Mouse (Mus musculus): ENCODE results near the gene Gm5089. TPM values are rescaled to one million over a fixed set of nuclear protein-coding genes. Genes with fewer than 3 reads are reported as not detected.
A peak's percentile ranks its signal among the peaks of the same experiment; 100 is the strongest.

The Gm5089 gene
- polyA plus RNA-seq (2015; fragmentation: Nextera tagmentation; extraction: Ambion mirVana) = 0.46 and 0.62 TPM in 2 replicates

DNA sequence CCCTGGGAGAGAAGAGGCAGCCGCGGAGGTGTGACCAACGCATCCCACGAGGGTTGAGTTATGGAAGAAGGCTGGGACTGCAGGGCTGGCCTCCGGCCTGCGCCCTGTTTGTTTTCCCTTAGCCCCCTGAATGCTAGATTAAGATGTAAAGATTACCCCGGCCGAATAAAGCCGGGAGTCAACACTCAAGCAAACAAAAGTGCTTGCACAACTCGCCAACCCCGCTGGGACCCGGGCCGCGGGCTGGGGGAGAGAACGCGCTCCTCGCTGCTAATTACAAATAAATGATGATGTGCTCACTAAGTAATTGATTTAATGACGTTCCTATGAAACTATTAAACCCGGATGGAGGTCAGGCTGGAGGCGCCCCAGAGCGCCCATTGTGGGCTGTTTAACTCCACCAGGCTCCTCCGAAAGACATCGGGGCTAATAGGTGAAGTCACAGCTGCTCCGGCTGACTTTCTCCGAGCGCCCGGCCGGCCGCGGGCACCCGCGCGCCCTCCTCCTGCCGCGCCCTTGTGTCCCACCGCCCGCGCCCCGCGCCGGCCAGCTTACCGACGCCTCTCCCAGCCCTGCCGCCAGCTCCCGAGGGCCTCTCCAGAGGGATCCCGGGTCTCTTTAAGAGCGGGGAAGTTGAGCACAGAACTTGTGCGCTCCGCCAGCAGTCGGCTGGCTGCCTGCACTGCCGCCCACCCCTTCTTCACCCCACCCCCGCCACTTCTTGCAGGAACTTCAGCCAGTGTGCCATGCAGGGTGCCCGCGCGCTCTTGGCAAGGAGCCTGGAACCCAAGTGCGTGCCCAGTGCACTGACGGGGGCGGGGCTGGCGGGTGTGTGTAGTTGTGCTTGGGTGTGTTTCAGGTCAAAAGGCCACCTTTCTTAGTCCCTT lies at the start of gene Gm5089:
Gene Gm5089, minus strand, starts transcription at position 620 of the 887 bp plus-strand sequence.
- under 1% methylated on average over 59 of the region's 59 CpGs for WGBS
- H3K27ac ChIP-seq (replicated peaks) = peak within 1 kb of the TSS; percentile 78
- peak within 1 kb of the TSS; percentile 69 for H3K4me2 ChIP-seq
- H3K27me3 ChIP-seq = peaks cover 98% of the 10 kb centered on the region
- no peaks in the 10 kb centered on the region for H3K36me3 ChIP-seq
- peak; percentile 41 for ATAC-seq (ENCODE audit: low read depth)
- peak within 1 kb of the TSS; percentile 64 for H3K9ac ChIP-seq
- H3K4me3 ChIP-seq = peak within 1 kb of the TSS; percentile 41
- peaks cover 47% of the 10 kb centered on the region for H3K4me1 ChIP-seq (replicated peaks)
- no peaks in the 10 kb centered on the region for H3K9me3 ChIP-seq

GRCm38 (mm10) chr14:122492015-122492414 lies 41.1 kb upstream of the Gm5089 start:
- no peak for ATAC-seq (ENCODE audit: low read depth)
- Histone ChIP-seq H3K4me3 (no peak overlapping the region), H3K36me3 (no peaks in the 10 kb centered on the region), H3K9me3 (peaks cover 8% of the 10 kb centered on the region; the same call in 1 of the 2 replicates), H3K27me3 (peaks cover 50% of the 10 kb centered on the region), H3K9ac (no peak overlapping the region), H3K4me1 (replicated peaks) (peaks cover 7% of the 10 kb centered on the region), H3K4me2 (no peak overlapping the region), H3K27ac (replicated peaks) (no peak overlapping the region)
- WGBS = 69% methylated on average over 1 of the region's 1 CpGs

GRCm38 (mm10) chr14:122491521-122491920 lies 40.6 kb upstream of the Gm5089 start:
- no peak overlapping the region for H3K4me2 ChIP-seq
- no peak overlapping the region for H3K4me3 ChIP-seq
- 70% methylated on average over 6 of the region's 6 CpGs for WGBS
- H3K4me1 ChIP-seq (replicated peaks) = peaks cover 7% of the 10 kb centered on the region
- no peaks in the 10 kb centered on the region for H3K36me3 ChIP-seq
- peaks cover 8% of the 10 kb centered on the region; the same call in 1 of the 2 replicates for H3K9me3 ChIP-seq
- H3K27ac ChIP-seq (replicated peaks) = peak overlapping the region; percentile 74; the same call in 1 of the 2 replicates
- H3K9ac ChIP-seq = no peak overlapping the region
- no peak for ATAC-seq (ENCODE audit: low read depth)
- H3K27me3 ChIP-seq = peaks cover 55% of the 10 kb centered on the region

DNA sequence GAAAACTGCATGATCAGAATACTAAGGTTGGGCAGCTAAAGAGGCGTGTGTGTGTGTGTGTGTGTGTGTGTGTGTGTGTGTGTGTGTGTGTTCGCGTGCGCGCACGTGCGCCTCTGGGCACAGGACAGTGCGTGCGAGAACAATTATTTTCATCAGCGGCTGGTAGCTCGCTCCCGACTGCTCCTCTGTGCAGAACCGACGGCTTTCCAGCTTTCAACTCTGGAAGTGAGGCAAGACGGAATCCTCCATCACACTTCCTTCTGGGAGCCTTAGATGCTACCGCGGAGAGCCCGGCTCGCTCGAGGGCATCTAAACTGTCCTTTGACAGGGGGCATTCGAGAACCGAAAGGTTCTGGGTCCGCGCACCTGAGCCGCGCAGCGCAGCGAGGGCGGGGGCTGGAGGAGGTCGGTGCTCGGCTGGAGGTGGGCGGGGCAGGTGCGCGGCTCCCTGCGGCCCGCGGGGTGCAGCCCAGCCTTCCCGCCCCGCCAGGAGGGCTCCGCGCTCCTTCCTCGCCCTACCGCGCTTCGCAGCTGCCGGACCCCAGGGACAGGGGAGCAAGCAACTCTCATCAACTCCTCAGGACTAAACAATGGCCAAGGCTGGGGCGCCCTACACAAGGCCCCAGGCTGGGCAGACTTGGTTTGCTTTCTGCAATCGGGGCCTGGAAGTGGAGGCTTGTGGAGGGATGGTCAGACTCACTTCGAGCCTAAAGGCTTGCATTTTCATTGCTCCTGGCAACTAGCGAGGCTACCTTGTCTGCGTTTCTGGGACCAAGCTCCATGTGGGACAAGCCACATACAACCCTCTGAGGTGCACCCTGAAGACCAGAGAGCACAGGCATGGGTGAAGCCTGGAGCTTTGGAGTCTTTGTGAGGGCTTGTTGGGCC lies 39.8 kb upstream of the Gm5089 start, which contains the start of gene Gm10837:
Gene Gm10837, plus strand, starts transcription at position 146 of the 888 bp plus-strand sequence.
- no peaks in the 10 kb centered on the region for H3K36me3 ChIP-seq
- peak within 1 kb of the TSS; percentile 74 for H3K27ac ChIP-seq (replicated peaks)
- peaks cover 7% of the 10 kb centered on the region for H3K4me1 ChIP-seq (replicated peaks)
- H3K4me2 ChIP-seq = peak within 1 kb of the TSS; percentile 51
- H3K27me3 ChIP-seq = peaks cover 63% of the 10 kb centered on the region
- peak within 1 kb of the TSS; percentile 34 for H3K4me3 ChIP-seq
- H3K9me3 ChIP-seq = peaks cover 8% of the 10 kb centered on the region; the same call in 1 of the 2 replicates
- ATAC-seq (ENCODE audit: low read depth) = peak; percentile 83
- peak within 1 kb of the TSS; percentile 60 for H3K9ac ChIP-seq
- WGBS = 1% methylated on average over 44 of the region's 51 CpGs

- WGBS = 3% methylated on average over 12 of the region's 12 CpGs
- peak overlapping the region; percentile 38 for H3K27ac ChIP-seq (replicated peaks)
- no peak overlapping the region; the same call in 1 of the 2 replicates for H3K9ac ChIP-seq
- peaks cover 8% of the 10 kb centered on the region; the same call in 1 of the 2 replicates for H3K9me3 ChIP-seq
- peak overlapping the region; percentile 34; the same call in 1 of the 2 replicates for H3K4me3 ChIP-seq
- peak; percentile 51; the same call in 1 of the 2 replicates for ATAC-seq (ENCODE audit: low read depth)
- H3K27me3 ChIP-seq = peaks cover 71% of the 10 kb centered on the region
- H3K4me2 ChIP-seq = peak overlapping the region; percentile 51
- no peaks in the 10 kb centered on the region for H3K36me3 ChIP-seq
- H3K4me1 ChIP-seq (replicated peaks) = peaks cover 12% of the 10 kb centered on the region
Observed at GRCm38 (mm10) chr14:122489686-122490414, 38.9 kb upstream of the Gm5089 start.

GRCm38 (mm10) chr14:122489041-122489440 lies 38.1 kb upstream of the Gm5089 start:
- peaks cover 79% of the 10 kb centered on the region for H3K27me3 ChIP-seq
- 2% methylated on average over 5 of the region's 5 CpGs for WGBS

DNA sequence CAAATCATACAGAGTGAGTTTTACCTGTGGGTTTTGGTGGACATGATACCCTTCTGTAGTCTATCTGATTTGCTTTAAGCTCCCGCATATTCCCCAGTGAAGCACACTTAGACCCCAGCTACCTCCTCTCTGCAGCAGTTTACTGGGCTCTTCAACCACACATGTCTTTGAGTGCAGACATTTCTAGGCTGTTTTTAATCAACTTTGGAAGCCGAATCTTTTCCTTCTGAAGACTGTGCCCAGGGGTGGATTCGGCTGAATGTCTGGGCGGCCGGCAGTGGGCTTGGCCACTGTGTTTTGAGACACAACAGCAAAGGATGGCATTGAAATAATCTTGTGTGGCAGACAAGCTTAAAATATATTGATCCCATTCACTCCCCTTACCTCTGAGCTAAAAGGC lies 36.5 kb upstream of the Gm5089 start:
- Histone ChIP-seq H3K4me3 (no peak overlapping the region), H3K27me3 (peaks cover 84% of the 10 kb centered on the region), H3K36me3 (no peaks in the 10 kb centered on the region), H3K4me1 (replicated peaks) (peaks cover 23% of the 10 kb centered on the region), H3K9me3 (no peaks in the 10 kb centered on the region), H3K27ac (replicated peaks) (0 out of 2 replicates have a peak overlapping the region, but pooled peaks have one; percentile 38), H3K4me2 (peak overlapping the region; percentile 14; the same call in 1 of the 2 replicates), H3K9ac (no peak overlapping the region)
- no peak for ATAC-seq (ENCODE audit: low read depth)
- WGBS = 5% methylated on average over 5 of the region's 5 CpGs

More at GRCm38 (mm10) chr14:122489041-122489440, 38.1 kb upstream of the Gm5089 start:
- peaks cover 4% of the 10 kb centered on the region; the same call in 1 of the 2 replicates for H3K9me3 ChIP-seq
- no peaks in the 10 kb centered on the region for H3K36me3 ChIP-seq
- H3K4me2 ChIP-seq = peak overlapping the region; percentile 51
- H3K4me1 ChIP-seq (replicated peaks) = peaks cover 16% of the 10 kb centered on the region
- H3K9ac ChIP-seq = no peak overlapping the region
- 0 out of 2 replicates have a peak overlapping the region, but pooled peaks have one; percentile 6 for H3K27ac ChIP-seq (replicated peaks)
- no peak overlapping the region for H3K4me3 ChIP-seq
- no peak for ATAC-seq (ENCODE audit: low read depth)

- WGBS = 8% methylated on average over 1 of the region's 1 CpGs
Observed at GRCm38 (mm10) chr14:122486611-122487010, 35.7 kb upstream of the Gm5089 start.

DNA sequence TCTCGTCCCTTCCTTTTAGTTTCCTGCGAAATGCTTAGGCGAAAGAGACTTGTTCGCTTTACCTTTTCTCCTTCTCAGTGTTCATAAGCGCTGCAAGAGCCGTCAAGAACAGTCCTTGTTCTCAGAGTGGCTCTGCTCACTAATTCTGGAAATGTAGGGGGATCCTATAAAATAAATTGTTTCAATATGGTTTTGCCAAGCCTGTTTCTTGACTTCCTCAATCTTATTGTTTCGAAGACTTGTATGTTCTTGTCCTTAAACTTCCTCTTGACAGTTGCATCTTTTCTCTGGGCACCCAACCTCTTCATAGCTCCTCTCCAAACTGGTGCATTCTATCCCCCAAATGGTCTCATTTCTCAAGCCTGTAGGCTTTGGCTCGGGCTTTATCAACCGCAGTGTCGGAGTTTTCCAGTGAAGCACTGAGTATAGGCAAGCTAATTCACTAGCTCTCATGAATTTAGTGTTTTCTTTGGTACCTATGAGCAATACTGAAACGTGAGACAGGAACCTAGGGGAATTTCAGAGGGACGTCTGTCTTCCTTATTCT lies 34.8 kb upstream of the Gm5089 start:
- WGBS = 5% methylated on average over 12 of the region's 12 CpGs
- H3K9me3 ChIP-seq = no peaks in the 10 kb centered on the region
- H3K27me3 ChIP-seq = peaks cover 89% of the 10 kb centered on the region
- peaks cover 24% of the 10 kb centered on the region for H3K4me1 ChIP-seq (replicated peaks)
- peak overlapping the region; percentile 67 for H3K27ac ChIP-seq (replicated peaks)
- H3K4me2 ChIP-seq = peak overlapping the region; percentile 62
- H3K36me3 ChIP-seq = no peaks in the 10 kb centered on the region
- H3K9ac ChIP-seq = peak overlapping the region; percentile 34
- ATAC-seq (ENCODE audit: low read depth) = no peak
- H3K4me3 ChIP-seq = no peak overlapping the region; the same call in 1 of the 2 replicates

More at GRCm38 (mm10) chr14:122486611-122487010, 35.7 kb upstream of the Gm5089 start:
- H3K4me2 ChIP-seq = no peak overlapping the region
- H3K27me3 ChIP-seq = peaks cover 89% of the 10 kb centered on the region
- ATAC-seq (ENCODE audit: low read depth) = no peak
- H3K9me3 ChIP-seq = no peaks in the 10 kb centered on the region
- H3K4me3 ChIP-seq = no peak overlapping the region
- no peaks in the 10 kb centered on the region for H3K36me3 ChIP-seq
- no peak overlapping the region for H3K9ac ChIP-seq
- H3K27ac ChIP-seq (replicated peaks) = no peak overlapping the region
- peaks cover 27% of the 10 kb centered on the region for H3K4me1 ChIP-seq (replicated peaks)

- Histone ChIP-seq H3K9me3 (no peaks in the 10 kb centered on the region), H3K9ac (peak overlapping the region; percentile 34), H3K27ac (replicated peaks) (peak overlapping the region; percentile 67), H3K4me3 (no peak overlapping the region), H3K36me3 (no peaks in the 10 kb centered on the region), H3K4me1 (replicated peaks) (peaks cover 20% of the 10 kb centered on the region), H3K27me3 (peaks cover 89% of the 10 kb centered on the region), H3K4me2 (peak overlapping the region; percentile 62)
- WGBS = 3% methylated on average over 24 of the region's 24 CpGs
- no peak for ATAC-seq (ENCODE audit: low read depth)
Observed at GRCm38 (mm10) chr14:122484844-122485551, 34.1 kb upstream of the Gm5089 start.
